Mouse (Mus musculus): ENCODE measurements around the gene Ccdc84. TPM values are rescaled to one million over a fixed set of nuclear protein-coding genes. Genes with fewer than 3 reads are reported as not detected.
"Not testable (repeated sequence)": the region's sequence is repeated elsewhere in the genome, so short reads cannot be mapped to it uniquely, and the experiment has no call there.

Gene Ccdc84
- polyA plus RNA-seq, 1 experiment from 2014 or later = 21.3 TPM

DNA sequence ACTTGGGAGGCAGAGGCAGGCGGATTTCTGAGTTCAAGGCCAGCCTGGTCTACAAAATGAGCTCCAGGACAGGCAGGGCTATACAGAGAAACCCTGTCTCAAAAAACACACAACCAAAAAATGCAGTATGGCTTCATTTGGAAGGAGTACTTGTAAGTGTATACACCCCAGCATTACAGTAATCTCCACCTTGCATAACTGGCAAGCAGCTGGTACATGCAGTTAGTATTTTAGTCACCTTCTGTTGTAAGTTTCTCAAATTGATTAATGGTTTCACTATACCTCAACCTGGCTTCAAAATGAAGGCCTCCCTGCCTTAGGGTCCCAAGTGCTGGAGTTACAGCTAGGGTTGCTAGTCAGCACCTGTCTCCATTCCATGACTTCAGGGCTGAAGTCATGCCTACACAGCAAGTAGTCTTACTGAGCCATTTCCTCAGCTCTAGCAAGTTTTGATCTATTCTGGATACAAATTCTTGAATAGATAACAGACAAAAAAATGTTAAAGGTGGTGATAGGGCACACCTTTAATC lies 6.7 kb downstream of the Ccdc84 start:
- H3K36me3 ChIP-seq (ENCODE audit: control insufficient read depth, insufficient read depth) = peaks cover 55% of the 10 kb centered on the region
- H3K4me1 ChIP-seq (ENCODE audit: control insufficient read depth, insufficient read depth, low read length) = peaks cover 13% of the 10 kb centered on the region
- no peaks in the 10 kb centered on the region for H3K9me3 ChIP-seq (replicated peaks; ENCODE audit: control insufficient read depth, low read length)
- ATAC-seq (replicated peaks; ENCODE audit: extremely low read depth, insufficient read depth, low FRiP score) = no peak
- WGBS = 91% methylated on average over 1 of the region's 1 CpGs
- H3K4me3 ChIP-seq (ENCODE audit: low read length) = no peak overlapping the region
- no peaks in the 10 kb centered on the region for H3K27me3 ChIP-seq (ENCODE audit: control insufficient read depth, insufficient read depth, low read length)
- H3K4me2 ChIP-seq (ENCODE audit: low read depth, low read length) = no peak overlapping the region
- no peak overlapping the region for H3K27ac ChIP-seq (ENCODE audit: low read length)
- H3K9ac ChIP-seq (ENCODE audit: low read length) = no peak overlapping the region

DNA sequence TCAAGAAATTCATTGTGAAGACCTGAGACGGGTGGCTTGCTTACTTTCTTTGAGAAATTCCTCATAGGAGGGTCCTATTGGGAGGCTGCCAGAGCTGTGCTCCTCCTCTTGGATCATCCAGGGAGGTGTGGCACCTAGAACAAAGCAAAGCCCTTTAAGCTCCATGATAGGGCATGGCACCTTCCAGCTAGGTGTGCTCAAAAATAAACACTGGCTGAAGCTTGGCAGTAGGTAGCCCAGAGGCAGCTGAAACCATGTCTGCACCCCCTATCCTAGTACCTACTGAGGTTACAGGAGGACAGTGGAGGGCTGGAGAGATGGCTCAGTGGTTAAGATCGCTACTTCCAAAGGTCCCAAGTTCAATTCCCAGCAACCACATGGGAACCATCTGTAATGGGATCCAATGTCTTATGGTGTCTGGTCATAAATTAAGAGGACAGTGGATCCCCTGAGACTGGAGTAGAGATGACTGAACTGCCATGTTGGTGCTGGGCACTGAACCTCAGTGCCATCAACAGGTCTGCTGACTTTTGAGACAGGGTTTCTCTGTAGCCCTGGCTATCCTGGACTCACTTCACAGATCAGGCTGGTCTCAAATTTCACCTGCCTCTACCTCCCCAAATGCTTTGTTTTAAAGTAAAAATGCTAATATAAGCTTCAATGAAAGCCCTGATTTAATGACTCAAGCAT lies 7.6 kb downstream of the Ccdc84 start:
- Histone ChIP-seq H3K4me3 (ENCODE audit: low read length) (no peak overlapping the region), H3K27ac (ENCODE audit: low read length) (no peak overlapping the region), H3K4me2 (ENCODE audit: low read depth, low read length) (no peak overlapping the region), H3K36me3 (ENCODE audit: control insufficient read depth, insufficient read depth) (peaks cover 55% of the 10 kb centered on the region), H3K9me3 (replicated peaks; ENCODE audit: control insufficient read depth, low read length) (no peaks in the 10 kb centered on the region), H3K9ac (ENCODE audit: low read length) (no peak overlapping the region), H3K27me3 (ENCODE audit: control insufficient read depth, insufficient read depth, low read length) (no peaks in the 10 kb centered on the region), H3K4me1 (ENCODE audit: control insufficient read depth, insufficient read depth, low read length) (peaks cover 15% of the 10 kb centered on the region)
- 88% methylated on average over 2 of the region's 2 CpGs for WGBS
- no peak for ATAC-seq (replicated peaks; ENCODE audit: extremely low read depth, insufficient read depth, low FRiP score)

DNA sequence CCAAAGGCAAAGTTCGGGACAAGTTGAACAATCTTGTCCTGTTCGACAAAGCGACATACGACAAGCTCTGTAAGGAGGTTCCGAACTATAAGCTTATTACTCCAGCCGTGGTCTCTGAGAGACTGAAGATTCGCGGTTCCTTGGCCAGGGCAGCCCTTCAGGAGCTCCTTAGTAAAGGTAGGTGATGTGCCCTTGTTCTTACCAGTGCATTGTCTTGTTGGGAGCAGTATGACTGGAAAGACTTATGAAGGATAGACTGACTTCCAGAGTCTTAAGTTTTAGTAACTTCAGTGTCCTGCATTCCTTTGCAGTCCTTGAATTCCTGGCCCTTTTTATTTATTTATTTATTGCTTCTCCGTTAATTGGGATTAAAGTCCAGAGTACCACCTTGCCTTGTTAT lies 9.7 kb downstream of the Ccdc84 start:
- H3K4me2 ChIP-seq (ENCODE audit: low read depth, low read length) = peak overlapping the region; percentile 80
- ATAC-seq (replicated peaks; ENCODE audit: extremely low read depth, insufficient read depth, low FRiP score); H3K27me3 ChIP-seq (ENCODE audit: control insufficient read depth, insufficient read depth, low read length); H3K9me3 ChIP-seq (replicated peaks; ENCODE audit: control insufficient read depth, low read length); H3K9ac ChIP-seq (ENCODE audit: low read length); H3K27ac ChIP-seq (ENCODE audit: low read length): not testable (repeated sequence)
- peaks cover 59% of the 10 kb centered on the region for H3K36me3 ChIP-seq (ENCODE audit: control insufficient read depth, insufficient read depth)
- H3K4me1 ChIP-seq (ENCODE audit: control insufficient read depth, insufficient read depth, low read length) = peaks cover 19% of the 10 kb centered on the region
- WGBS = 71% methylated on average over 9 of the region's 9 CpGs
- H3K4me3 ChIP-seq (ENCODE audit: low read length) = peak overlapping the region; percentile 76

DNA sequence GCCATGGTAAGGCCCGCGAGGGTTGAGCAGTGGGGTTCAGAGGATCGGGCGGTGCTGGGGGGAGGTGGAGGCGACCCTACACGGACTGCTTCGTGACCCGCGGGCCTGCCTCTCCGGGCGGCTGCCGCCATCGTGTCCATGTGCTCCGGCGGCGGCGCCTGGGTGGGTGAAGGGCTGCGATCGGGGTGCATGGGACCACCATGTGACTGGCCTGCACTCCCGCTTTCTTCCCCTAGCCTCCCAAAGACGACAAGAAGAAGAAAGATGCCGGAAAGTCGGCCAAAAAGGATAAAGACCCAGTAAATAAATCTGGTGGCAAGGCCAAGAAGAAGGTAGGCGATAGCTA lies 10.6 kb downstream of the Ccdc84 start:
- under 1% methylated on average over 24 of the region's 24 CpGs for WGBS
- Histone ChIP-seq H3K27me3 (ENCODE audit: control insufficient read depth, insufficient read depth, low read length) (no peaks in the 10 kb centered on the region), H3K36me3 (ENCODE audit: control insufficient read depth, insufficient read depth) (peaks cover 58% of the 10 kb centered on the region), H3K9ac (ENCODE audit: low read length) (peak overlapping the region; percentile 89), H3K4me1 (ENCODE audit: control insufficient read depth, insufficient read depth, low read length) (peaks cover 19% of the 10 kb centered on the region), H3K4me3 (ENCODE audit: low read length) (peak overlapping the region; percentile 76), H3K4me2 (ENCODE audit: low read depth, low read length) (peak overlapping the region; percentile 80), H3K9me3 (replicated peaks; ENCODE audit: control insufficient read depth, low read length) (no peaks in the 10 kb centered on the region), H3K27ac (ENCODE audit: low read length) (peak overlapping the region; percentile 94)
- no peak; the same call in 1 of the 2 replicates for ATAC-seq (replicated peaks; ENCODE audit: extremely low read depth, insufficient read depth, low FRiP score)

GRCm38 (mm10) chr9:44406906-44407751 lies 11.2 kb downstream of the Ccdc84 start, which contains the start of the genes Rps25 and Trappc4:
Gene Rps25, plus strand, starts transcription at chr9:44407139.
Gene Trappc4, minus strand, starts transcription at chr9:44407600.
- Histone ChIP-seq H3K36me3 (ENCODE audit: control insufficient read depth, insufficient read depth) (peaks cover 62% of the 10 kb centered on the region), H3K4me3 (ENCODE audit: low read length) (peak within 1 kb of the TSS; percentile 76), H3K9ac (ENCODE audit: low read length) (peak within 1 kb of the TSS; percentile 89), H3K27me3 (ENCODE audit: control insufficient read depth, insufficient read depth, low read length) (no peaks in the 10 kb centered on the region), H3K4me2 (ENCODE audit: low read depth, low read length) (peak within 1 kb of the TSS; percentile 80), H3K4me1 (ENCODE audit: control insufficient read depth, insufficient read depth, low read length) (peaks cover 19% of the 10 kb centered on the region), H3K9me3 (replicated peaks; ENCODE audit: control insufficient read depth, low read length) (no peaks in the 10 kb centered on the region), H3K27ac (ENCODE audit: low read length) (peak within 1 kb of the TSS; percentile 94)
- ATAC-seq (replicated peaks; ENCODE audit: extremely low read depth, insufficient read depth, low FRiP score) = peak; percentile 94
- under 1% methylated on average over 51 of the region's 51 CpGs for whole genome bisulfite sequencing

- Histone ChIP-seq H3K27me3 (ENCODE audit: control insufficient read depth, insufficient read depth, low read length) (no peaks in the 10 kb centered on the region), H3K9ac (ENCODE audit: low read length) (no peak overlapping the region), H3K9me3 (replicated peaks; ENCODE audit: control insufficient read depth, low read length) (no peaks in the 10 kb centered on the region), H3K4me3 (ENCODE audit: low read length) (no peak overlapping the region), H3K4me1 (ENCODE audit: control insufficient read depth, insufficient read depth, low read length) (peaks cover 37% of the 10 kb centered on the region), H3K36me3 (ENCODE audit: control insufficient read depth, insufficient read depth) (peaks cover 50% of the 10 kb centered on the region), H3K4me2 (ENCODE audit: low read depth, low read length) (no peak overlapping the region), H3K27ac (ENCODE audit: low read length) (no peak overlapping the region)
- no peak for ATAC-seq (replicated peaks; ENCODE audit: extremely low read depth, insufficient read depth, low FRiP score)
- 82% methylated on average over 3 of the region's 3 CpGs for WGBS
These were observed 13.4 kb downstream of the Ccdc84 start for GRCm38 (mm10) chr9:44405011-44405410.

DNA sequence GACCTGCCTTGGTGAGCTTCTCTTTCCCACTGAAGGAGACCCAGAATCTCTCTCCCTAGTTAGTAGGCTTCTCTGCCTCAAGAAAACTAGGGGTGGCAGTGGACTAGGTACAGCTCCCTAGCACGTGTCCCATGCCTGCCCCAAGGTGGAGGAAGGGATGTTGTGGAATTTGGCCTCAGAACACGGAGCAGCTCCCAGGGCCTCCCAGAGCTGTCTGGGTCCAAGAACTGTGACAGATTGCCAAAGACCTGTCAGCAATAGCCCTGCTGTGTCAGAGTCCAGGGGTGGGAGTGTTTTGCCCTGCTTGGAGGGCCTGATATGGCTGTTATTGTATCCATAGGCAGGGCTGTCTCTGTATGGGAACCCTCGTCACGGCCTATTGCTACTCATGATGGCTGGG lies 17.3 kb downstream of the Ccdc84 start:
- Histone ChIP-seq H3K9me3 (replicated peaks; ENCODE audit: control insufficient read depth, low read length) (no peaks in the 10 kb centered on the region), H3K27ac (ENCODE audit: low read length) (peak overlapping the region; percentile 83), H3K27me3 (ENCODE audit: control insufficient read depth, insufficient read depth, low read length) (no peaks in the 10 kb centered on the region), H3K36me3 (ENCODE audit: control insufficient read depth, insufficient read depth) (peaks cover 36% of the 10 kb centered on the region), H3K4me3 (ENCODE audit: low read length) (no peak overlapping the region), H3K4me2 (ENCODE audit: low read depth, low read length) (peak overlapping the region; percentile 10; the same call in 1 of the 2 replicates), H3K9ac (ENCODE audit: low read length) (no peak overlapping the region), H3K4me1 (ENCODE audit: control insufficient read depth, insufficient read depth, low read length) (peaks cover 55% of the 10 kb centered on the region)
- ATAC-seq (replicated peaks; ENCODE audit: extremely low read depth, insufficient read depth, low FRiP score) = peak; percentile 33
- 28% methylated on average over 4 of the region's 4 CpGs for WGBS

- H3K4me3 ChIP-seq (ENCODE audit: low read length) = no peak overlapping the region
- no peak overlapping the region for H3K4me2 ChIP-seq (ENCODE audit: low read depth, low read length)
- peaks cover 30% of the 10 kb centered on the region for H3K36me3 ChIP-seq (ENCODE audit: control insufficient read depth, insufficient read depth)
- no peaks in the 10 kb centered on the region for H3K9me3 ChIP-seq (replicated peaks; ENCODE audit: control insufficient read depth, low read length)
- no peaks in the 10 kb centered on the region for H3K27me3 ChIP-seq (ENCODE audit: control insufficient read depth, insufficient read depth, low read length)
- H3K4me1 ChIP-seq (ENCODE audit: control insufficient read depth, insufficient read depth, low read length) = peaks cover 51% of the 10 kb centered on the region
- H3K27ac ChIP-seq (ENCODE audit: low read length) = peak overlapping the region; percentile 9
- ATAC-seq (replicated peaks; ENCODE audit: extremely low read depth, insufficient read depth, low FRiP score) = no peak
- WGBS = 82% methylated on average over 6 of the region's 6 CpGs
- no peak overlapping the region; the same call in 1 of the 2 replicates for H3K9ac ChIP-seq (ENCODE audit: low read length)
These were observed 18.6 kb downstream of the Ccdc84 start for GRCm38 (mm10) chr9:44399795-44400114.
